Comparison of ENCODE assay signal across 7 mouse cellular contexts in the genomic region with DNA sequence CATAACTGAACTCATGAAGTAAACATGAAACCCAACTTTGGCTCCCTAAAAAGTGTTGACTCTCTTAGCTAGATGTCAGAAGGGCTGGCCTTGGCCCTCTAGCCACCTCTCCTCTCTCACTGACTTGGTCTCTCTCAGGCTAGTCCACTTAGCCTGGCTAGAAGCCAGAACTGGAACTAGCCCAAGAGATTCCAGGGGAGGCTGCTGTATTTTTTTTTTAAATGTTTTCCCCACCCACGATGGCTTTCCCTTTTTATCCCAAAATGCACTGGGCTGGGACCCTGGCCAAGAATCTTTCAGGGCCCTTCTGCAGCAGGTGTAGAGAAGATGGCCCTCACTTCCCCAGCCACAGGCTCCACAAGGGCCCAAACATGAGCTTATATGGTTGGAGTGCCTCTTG. TPM values are rescaled to one million over a fixed set of nuclear protein-coding genes. Genes with fewer than 3 reads are reported as not detected.
DNase-seq lines count a peak whose midpoint lies in the region; ATAC-seq lines count a peak whose summit lies in the region.

No protein-coding gene starts in this region.

- peak; percentile 98 for DNase-seq in NIH3T3 (ENCODE audit: low read depth)
- DNase-seq in brain, adult 2 months (ENCODE audit: low read depth, low spot score) = peak; percentile 38
- DNase-seq in heart, postnatal 14 days = peak; percentile 73 to 87
- no peak for DNase-seq in midbrain, embryonic 10.5 days (ENCODE audit: low spot score)
- no peak for DNase-seq in layer of hippocampus, postnatal 36 days
- no peak for DNase-seq in cerebellum, postnatal 36 days

- no peak overlapping the region for H3K4me3 ChIP-seq in lung, embryonic 16.5 days (ENCODE audit: low read length)
- H3K4me3 ChIP-seq in midbrain, embryonic 10.5 days = no peak overlapping the region

- no peaks in the 10 kb centered on the region for H3K9me3 ChIP-seq in lung, embryonic 16.5 days (ENCODE audit: control insufficient read depth, low read length)
- H3K9me3 ChIP-seq in midbrain, embryonic 10.5 days (replicated peaks) = no peaks in the 10 kb centered on the region

- WGBS in lung, embryonic 16.5 days = 12% methylated on average over 1 of the region's 1 CpGs
- 81% methylated on average over 1 of the region's 1 CpGs for WGBS in midbrain, embryonic 10.5 days

- intact Hi-C loops in heart, postnatal 14 days (cut with DNase I) = loop anchor here (2.0 to 10.0 kb wide), 2 partner anchors 31 to 355 kb away; no protein-coding TSS in a partner anchor

- H3K36me3 ChIP-seq in lung, embryonic 16.5 days (ENCODE audit: control insufficient read depth, insufficient read depth, low read length) = no peaks in the 10 kb centered on the region
- H3K36me3 ChIP-seq in midbrain, embryonic 10.5 days = no peaks in the 10 kb centered on the region

- ATAC-seq in lung, embryonic 16.5 days (ENCODE audit: low read depth) = peak; percentile 41; the same call in 1 of the 2 replicates

- H3K27ac ChIP-seq in lung, embryonic 16.5 days (ENCODE audit: low read length) = no peak overlapping the region
- H3K27ac ChIP-seq in midbrain, embryonic 10.5 days (replicated peaks) = no peak overlapping the region

- no peak overlapping the region for H3K4me2 ChIP-seq in lung, embryonic 16.5 days (ENCODE audit: low read depth, low read length)

- no peak overlapping the region for H3K9ac ChIP-seq in lung, embryonic 16.5 days (ENCODE audit: low read length)

- peaks cover 19% of the 10 kb centered on the region for H3K4me1 ChIP-seq in lung, embryonic 16.5 days (replicated peaks; ENCODE audit: control insufficient read depth, insufficient read depth, low read length)
- peaks cover 40% of the 10 kb centered on the region for H3K4me1 ChIP-seq in midbrain, embryonic 10.5 days

- peaks cover 29% of the 10 kb centered on the region for H3K27me3 ChIP-seq in lung, embryonic 16.5 days (ENCODE audit: control insufficient read depth, insufficient read depth, low read depth, low read length)
- H3K27me3 ChIP-seq in midbrain, embryonic 10.5 days (ENCODE audit: low read depth, poor library complexity, severe bottlenecking) = peaks cover 78% of the 10 kb centered on the region

RNA-seq across cellular contexts. Expression of a gene that starts 4.2 kb away (rescaled TPM):
- 1 to 10 TPM; 1.1 to 3.0 TPM for total RNA-seq in heart, postnatal 14 days (2021)
- polyA plus RNA-seq in lung, embryonic 16.5 days (2015; fragmentation: Nextera tagmentation; extraction: Ambion mirVana) = 6.5 and 7.1 TPM in 2 replicates
- 0.84 and 1.1 TPM in 2 replicates for polyA plus RNA-seq in midbrain, embryonic 10.5 days (2016; fragmentation: Nextera tagmentation; extraction: Ambion mirVana)
- total RNA-seq in layer of hippocampus, postnatal 36 days (2021) = under 1 TPM in 1 of 2 experiments, not detected in 1; 0.40 TPM

RNA-seq across cellular contexts. Expression of a gene that starts 16.5 kb away (rescaled TPM):
- total RNA-seq in heart, postnatal 14 days (2021) = 1 to 10 TPM; 5.1 to 8.0 TPM
- 8.2 and 9.3 TPM in 2 replicates for polyA plus RNA-seq in lung, embryonic 16.5 days (2015; fragmentation: Nextera tagmentation; extraction: Ambion mirVana)
- 3.6 and 3.7 TPM in 2 replicates for polyA plus RNA-seq in midbrain, embryonic 10.5 days (2016; fragmentation: Nextera tagmentation; extraction: Ambion mirVana)
- total RNA-seq in layer of hippocampus, postnatal 36 days (2021) = 10 to 100 TPM; 60.3 to 67.9 TPM

RNA-seq across cellular contexts. Expression of a gene that starts 27.2 kb away (rescaled TPM):
- 1 to 10 TPM; 1.3 to 1.5 TPM for total RNA-seq in heart, postnatal 14 days (2021)
- polyA plus RNA-seq in lung, embryonic 16.5 days (2015; fragmentation: Nextera tagmentation; extraction: Ambion mirVana) = 0.34 and 0.59 TPM in 2 replicates
- 0.12 TPM in 2 replicates for polyA plus RNA-seq in midbrain, embryonic 10.5 days (2016; fragmentation: Nextera tagmentation; extraction: Ambion mirVana)
- total RNA-seq in layer of hippocampus, postnatal 36 days (2021) = under 1 TPM; 0.27 to 0.33 TPM

Comparison
In these comparisons a context has a peak if more than half of its experiments do, and no peak if none do; other contexts are left out.
1. DNase-seq: peak in NIH3T3 (single experiment), brain, adult 2 months (single experiment) and heart, postnatal 14 days (2 of 2); none in midbrain, embryonic 10.5 days (single experiment), layer of hippocampus, postnatal 36 days (0 of 2) and cerebellum, postnatal 36 days (0 of 2).
2. RNA of a gene that starts 16.5 kb away (total RNA-seq): 60.3 to 67.9 TPM in layer of hippocampus, postnatal 36 days; 5.1 to 8.0 TPM in heart, postnatal 14 days; every median in the first group is over 4 times any median in the second.